Mouse (Mus musculus): ENCODE data around the gene Miga1. TPM values are rescaled to one million over a fixed set of nuclear protein-coding genes. Genes with fewer than 3 reads are reported as not detected.

The Miga1 gene
- 1 to 10 TPM; 4.4 to 5.3 TPM for total RNA-seq (2023)

DNA sequence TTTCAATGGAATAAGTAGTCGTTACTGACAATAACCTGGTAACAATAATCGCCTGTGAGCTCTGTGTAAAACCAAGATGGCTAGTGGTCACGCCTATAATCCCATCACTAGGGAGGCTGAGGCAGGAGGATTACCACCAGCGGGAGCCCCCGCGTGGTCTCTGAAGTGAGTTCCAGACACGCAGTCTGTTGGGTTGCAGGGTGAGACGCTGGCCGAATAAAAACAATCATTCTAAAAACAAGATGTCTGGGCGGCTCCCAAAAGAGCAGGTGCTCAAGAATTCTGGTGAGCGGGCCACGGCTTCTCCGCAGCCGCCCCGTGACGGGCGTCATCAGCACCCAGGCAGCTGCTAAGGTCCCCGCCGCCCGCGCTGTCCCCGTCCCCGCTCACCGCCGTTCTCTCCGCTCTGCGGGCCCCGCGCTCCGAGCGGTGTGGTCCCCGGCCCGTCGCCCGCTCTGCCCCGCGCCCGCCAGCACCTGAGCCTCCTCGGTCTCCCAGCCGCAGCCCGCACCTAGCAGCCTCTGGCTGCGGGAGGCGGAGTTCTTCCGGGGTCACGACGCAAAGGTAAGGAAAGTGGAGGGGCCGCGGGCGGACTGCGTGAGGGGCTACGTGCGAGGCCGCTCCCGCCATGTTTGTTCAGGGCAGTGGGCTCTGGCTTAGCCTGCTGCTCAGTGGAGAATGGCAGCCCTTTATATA, at the start of gene Miga1:
Gene Miga1 (minus strand): TSS at position 546 of the 696 bp plus-strand sequence.

DNA sequence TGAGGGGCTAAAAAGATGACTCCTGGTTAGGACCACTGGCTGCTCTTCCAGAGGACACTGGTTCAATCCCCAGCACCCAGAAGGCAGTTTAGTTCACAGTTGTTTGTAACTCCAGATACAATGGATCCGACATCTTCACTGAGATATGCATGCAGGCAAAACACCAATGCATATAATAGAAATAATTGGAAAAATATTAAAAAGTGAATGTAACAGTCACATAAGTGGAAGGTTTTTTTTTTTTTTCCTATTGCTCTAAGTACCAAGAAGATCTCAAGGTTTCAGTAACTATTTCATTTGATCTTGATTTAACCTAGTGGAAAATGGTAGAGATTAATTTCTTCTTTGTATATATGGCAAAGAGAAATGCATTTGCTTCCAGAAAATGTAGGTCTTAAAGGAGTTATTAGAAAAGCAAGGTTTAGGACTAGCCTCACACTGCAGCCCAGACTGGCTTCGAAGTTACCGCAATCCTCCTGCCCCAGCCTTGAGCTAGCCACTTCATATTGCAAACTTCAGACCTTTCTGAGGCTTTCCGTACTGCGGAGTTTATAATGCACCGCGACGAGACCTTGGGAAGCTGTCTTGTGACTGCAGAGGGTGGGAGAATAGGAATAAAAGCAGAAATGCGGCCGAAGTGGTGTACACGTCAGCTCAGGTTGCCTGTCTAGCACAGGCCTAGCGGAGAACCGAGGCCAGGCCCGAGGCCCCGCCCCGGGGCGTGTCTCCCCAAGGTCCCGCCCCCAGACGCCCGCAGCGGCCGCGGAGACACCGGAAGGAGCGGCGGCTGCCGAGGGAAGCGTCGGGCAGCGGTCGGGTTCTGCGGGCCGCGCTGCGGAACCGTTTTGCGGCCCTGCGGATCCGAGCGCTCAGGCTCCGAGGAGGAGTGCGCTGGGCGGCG, 5.8 kb upstream of the Miga1 start, which contains the start of gene Usp33:
Gene Usp33 (plus strand): TSS at position 747 of the 901 bp plus-strand sequence.

DNA sequence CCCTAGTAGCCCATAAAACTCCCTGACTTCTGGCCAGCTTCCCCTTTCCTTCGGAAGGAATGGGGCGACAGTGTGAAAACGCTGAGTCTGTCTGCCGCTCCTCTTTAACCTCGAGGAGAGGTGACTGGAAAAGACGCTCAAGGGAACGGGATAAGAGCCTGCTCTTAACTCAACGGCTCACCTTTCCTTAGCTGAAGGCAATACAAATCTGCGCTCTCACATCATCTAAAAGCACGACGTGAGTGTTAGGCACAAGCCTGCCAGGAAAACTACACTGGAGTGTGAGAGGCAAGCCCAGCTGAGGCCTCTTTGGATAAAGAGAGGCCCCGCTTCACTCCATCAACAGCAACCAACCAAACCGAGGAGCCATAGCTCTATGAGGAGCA, 74.2 kb downstream of the Miga1 start, which contains the start of gene Nexn:
Gene Nexn (minus strand): TSS at position 315 of the 386 bp plus-strand sequence.

Other genes with a start within 250 kb of the Miga1 start
- not detected for gene Gipc2, start 174.2 kb downstream of the Miga1 start, total RNA-seq (2023)
- gene Dnajb4, start 130.1 kb downstream of the Miga1 start, total RNA-seq (2023), result 10 to 100 TPM; 22.0 to 25.2 TPM
- 100 to 1,000 TPM; 101 to 109 TPM for gene Fubp1, start 130.0 kb downstream of the Miga1 start, total RNA-seq (2023)
- not detected for gene Nexn, start 74.1 kb downstream of the Miga1 start, total RNA-seq (2023)
- 10 to 100 TPM; 55.2 to 58.2 TPM for gene Usp33, start 6.1 kb upstream of the Miga1 start, total RNA-seq (2023)
- gene Zzz3, start 55.1 kb upstream of the Miga1 start, total RNA-seq (2023), result 10 to 100 TPM; 39.6 to 40.3 TPM